ENCODE assay signal across 9 mouse cellular contexts in the genomic region with DNA sequence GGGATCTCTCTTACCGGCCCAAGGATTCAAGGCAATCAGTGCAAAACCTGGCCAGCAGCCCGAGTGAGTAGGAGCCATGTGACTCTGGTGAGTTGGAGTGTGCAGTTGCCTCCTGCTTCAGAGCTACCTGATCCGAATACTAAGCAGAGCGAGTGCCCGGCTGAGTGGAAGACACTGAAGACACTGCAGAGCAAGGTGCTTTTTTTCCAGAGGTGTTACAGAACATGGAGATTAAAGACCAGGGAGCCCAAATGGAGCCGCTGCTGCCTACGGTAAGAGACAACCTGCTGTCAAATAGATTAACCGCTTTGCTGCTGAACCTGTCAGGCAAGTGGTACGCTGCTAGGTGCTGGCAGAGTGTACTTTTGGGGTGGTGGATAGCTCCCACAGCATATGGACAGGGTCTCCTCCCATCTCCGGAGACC. TPM values are rescaled to one million over a fixed set of nuclear protein-coding genes. Genes with fewer than 3 reads are reported as not detected.
DNase-seq lines count a peak whose midpoint lies in the region; ATAC-seq and TF ChIP-seq lines count a peak whose summit lies in the region.
"Had no signal": no experiment of that assay in that cellular context is flagged by ENCODE, and none has a peak within 500 bp of the region (broad histone marks: within the 10 kb centered on the region; RNA-seq: fewer than 3 reads in every experiment).

Gene Slc4a10, plus strand, starts transcription at position 42 of the 425 bp plus-strand sequence.

- 21% methylated on average over 10 of the region's 10 CpGs for WGBS in kidney, postnatal 0 days
- 23% methylated on average over 10 of the region's 10 CpGs for WGBS in liver, embryonic 13.5 days (ENCODE audit: insufficient replicate concordance)

- H3K9me3 ChIP-seq in kidney, postnatal 0 days (replicated peaks; ENCODE audit: low read length): no peaks in the 10 kb centered on the region
- H3K9me3 ChIP-seq in liver, embryonic 13.5 days (replicated peaks): no peaks in the 10 kb centered on the region

- no peaks in the 10 kb centered on the region for H3K36me3 ChIP-seq in kidney, postnatal 0 days (ENCODE audit: insufficient read depth, low read length)
- H3K36me3 ChIP-seq in liver, embryonic 13.5 days: no peaks in the 10 kb centered on the region

- peak within 1 kb of the TSS; percentile 64 for H3K4me2 ChIP-seq in kidney, postnatal 0 days (ENCODE audit: low read length)
- H3K4me2 ChIP-seq in liver, embryonic 13.5 days: peak within 1 kb of the TSS; percentile 42

- no peak within 1 kb of the TSS for H3K9ac ChIP-seq in kidney, postnatal 0 days (ENCODE audit: low read depth, low read length)
- H3K9ac ChIP-seq in liver, embryonic 13.5 days: no peak within 1 kb of the TSS

- no peak for DNase-seq in kidney, postnatal 0 days (ENCODE audit: low spot score)
- DNase-seq in kidney, adult 11 months: no peak
- peak; percentile 3 to 41 for DNase-seq in kidney, postnatal 25 days
- DNase-seq in liver, embryonic 13.5 days: no peak
- DNase-seq in right cerebral cortex, postnatal 14 days: peak; percentile 66
- no peak for DNase-seq in ovary, postnatal 36 days (ENCODE audit: low spot score)

- no peak within 1 kb of the TSS for H3K27ac ChIP-seq in kidney, postnatal 0 days
- H3K27ac ChIP-seq in embryonic fibroblast, embryonic 13.5 days (ENCODE audit: insufficient read depth, low read length): no peak within 1 kb of the TSS
- H3K27ac ChIP-seq in liver, embryonic 13.5 days: no peak within 1 kb of the TSS

- H3K4me1 ChIP-seq in kidney, postnatal 0 days (replicated peaks; ENCODE audit: insufficient read depth, low read length): no peaks in the 10 kb centered on the region
- no peaks in the 10 kb centered on the region for H3K4me1 ChIP-seq in embryonic fibroblast, embryonic 13.5 days (ENCODE audit: control insufficient read depth, insufficient read depth, low read length)
- no peaks in the 10 kb centered on the region for H3K4me1 ChIP-seq in liver, embryonic 13.5 days (replicated peaks)

- TF ChIP-seq CTCF in kidney, postnatal 0 days (IDR thresholded peaks at IDR 0.05; ENCODE audit: low read depth): no peak
- TF ChIP-seq CTCF in embryonic fibroblast, embryonic 13.5 days (IDR thresholded peaks at IDR 0.05; ENCODE audit: borderline replicate concordance, insufficient read depth, low read length): no peak

- no peaks in the 10 kb centered on the region for H3K27me3 ChIP-seq in kidney, postnatal 0 days (ENCODE audit: insufficient read depth, low read length)
- H3K27me3 ChIP-seq in liver, embryonic 13.5 days: peaks cover 19% of the 10 kb centered on the region

- no peak for TF ChIP-seq POLR2A in embryonic fibroblast, embryonic 13.5 days (IDR thresholded peaks at IDR 0.05; ENCODE audit: low read depth, low read length)

- H3K4me3 ChIP-seq in kidney, postnatal 0 days (replicated peaks; ENCODE audit: low read depth, low read length): peak within 1 kb of the TSS; percentile 33
- H3K4me3 ChIP-seq in embryonic fibroblast, embryonic 13.5 days (ENCODE audit: insufficient read depth, low read length): peak within 1 kb of the TSS; percentile 38; the same call in 1 of the 2 replicates
- peak within 1 kb of the TSS; percentile 25; the same call in 1 of the 2 replicates for H3K4me3 ChIP-seq in liver, embryonic 13.5 days (replicated peaks)

- ATAC-seq in kidney, postnatal 0 days (replicated peaks; ENCODE audit: low FRiP score, low read depth): no peak
- no peak for ATAC-seq in liver, embryonic 13.5 days (ENCODE audit: low read depth)
- no peak for ATAC-seq in activated CD4-positive, CD25-positive, alpha-beta regulatory T cell, adult 4 months

RNA-seq across cellular contexts. Expression of gene Slc4a10, which starts in this region (rescaled TPM):
- 0.28 and 0.38 TPM in 2 replicates for polyA plus RNA-seq in kidney, postnatal 0 days (2015; fragmentation: Nextera tagmentation; extraction: Ambion mirVana)
- 0.14 TPM in 1 of 2 replicates, not detected in the other for polyA plus RNA-seq in embryonic fibroblast, embryonic 13.5 days (2011; ENCODE audit: insufficient read length, low read depth, missing spikeins)
- polyA plus RNA-seq in liver, embryonic 13.5 days (2015; fragmentation: Nextera tagmentation; extraction: Ambion mirVana): 0.02 and 0.03 TPM in 2 replicates
- 1 to 10 TPM; 1.3 to 1.7 TPM for polyA plus RNA-seq in activated CD4-positive, CD25-positive, alpha-beta regulatory T cell, adult 4 months (2017; shearing (Covaris generic))
- polyA plus RNA-seq: liver, adult 2 months had no signal

Comparison
In these comparisons a context has a peak if more than half of its experiments do, and no peak if none do; other contexts are left out.
1. DNase-seq: peak in kidney, postnatal 25 days (2 of 2) and right cerebral cortex, postnatal 14 days (single experiment); none in kidney, postnatal 0 days (single experiment), kidney, adult 11 months (single experiment), liver, embryonic 13.5 days (single experiment) and ovary, postnatal 36 days (single experiment).
2. Peak in every context shown above with its lines, with median percentiles within 50 percentile points of each other: H3K4me3 ChIP-seq.